Mouse (Mus musculus): ENCODE results near the gene Mroh9. TPM values are rescaled to one million over a fixed set of nuclear protein-coding genes. Genes with fewer than 3 reads are reported as not detected.

Gene Mroh9
- total RNA-seq (2023) = not detected

GRCm38 (mm10) chr1:163085570-163085969 lies at the start of gene Mroh9:
Mroh9 (minus strand) TSS chr1:163085670.

GRCm38 (mm10) chr1:162984428-162984827 lies 101.0 kb downstream of the Mroh9 start, which contains the start of gene Fmo3:
Fmo3 (minus strand) TSS chr1:162984528.

Other genes with a start within 250 kb of the Mroh9 start
- gene Fmo1, start 219.1 kb downstream of the Mroh9 start, total RNA-seq (2023) = not detected
- gene Fmo2, start 186.9 kb downstream of the Mroh9 start, total RNA-seq (2023) = not detected
- gene Fmo6, start 148.2 kb downstream of the Mroh9 start, total RNA-seq (2023) = not detected
- not detected for gene Fmo3, start 101.1 kb downstream of the Mroh9 start, total RNA-seq (2023)
- gene Prrx1, start 228.0 kb upstream of the Mroh9 start, total RNA-seq (2023) = under 1 TPM; 0.11 to 0.42 TPM